Mouse (Mus musculus) ES-E14 (cell line): ENCODE results near the gene Klhdc4.

ENCODE experiments used
- CHD2 ChIP-seq: IDR thresholded peaks from 2 replicates; pipeline ENCODE4 v1.6.1; 2014; ENCODE audit warnings: mild to moderate bottlenecking, low read depth, low read length, inconsistent platforms
- HCFC1 ChIP-seq: IDR thresholded peaks from 2 replicates; pipeline ENCODE4 v1.6.1; 2012; ENCODE audit warnings: low read length, inconsistent platforms, borderline replicate concordance; ENCODE audit not compliant: insufficient read depth
- MAFK ChIP-seq: IDR thresholded peaks from 2 replicates; pipeline ENCODE4 v1.6.1; 2014; ENCODE audit warnings: mild to moderate bottlenecking, low read depth, low read length, inconsistent platforms; ENCODE audit not compliant: insufficient read depth
- ZC3H11A ChIP-seq: IDR thresholded peaks from 2 replicates; pipeline ENCODE4 v1.6.1; 2012; ENCODE audit warnings: low read depth, mild to moderate bottlenecking, inconsistent platforms, low read length, borderline replicate concordance
- ZNF384 ChIP-seq: IDR thresholded peaks from 2 replicates; pipeline ENCODE4 v1.6.1; 2012; ENCODE audit warnings: low read depth, low read length, inconsistent platforms

DNA sequence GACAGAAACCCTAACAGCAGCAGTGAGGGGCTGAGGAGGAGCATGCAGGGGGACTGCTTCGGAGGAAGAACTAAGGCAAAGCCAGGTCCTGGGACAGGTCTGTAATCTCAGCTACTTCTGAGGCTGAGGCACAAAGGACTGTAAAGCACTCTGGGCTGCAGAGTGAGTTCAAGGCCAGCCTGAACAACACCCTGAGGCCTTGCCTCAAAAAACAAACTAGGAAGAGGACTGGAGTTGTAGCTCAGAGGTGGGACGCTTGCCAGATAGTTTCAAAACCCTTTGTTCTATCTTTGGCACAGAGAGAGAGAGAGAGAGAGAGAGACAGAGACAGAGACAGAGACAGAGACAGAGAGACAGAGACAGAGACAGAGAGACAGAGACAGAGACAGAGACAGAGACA is 24.2 kb upstream of the Klhdc4 start:
- TF ChIP-seq ZNF384 = no peak
- no peak for TF ChIP-seq HCFC1
- no peak for TF ChIP-seq CHD2
- no peak for TF ChIP-seq MAFK
- TF ChIP-seq ZC3H11A = no peak
